ENCODE assay signal across 21 mouse cellular contexts in genomic region chr13:52602752-52603151, GRCm38 (mm10). TPM values are rescaled to one million over a fixed set of nuclear protein-coding genes. Genes with fewer than 3 reads are reported as not detected.
DNase-seq lines count a peak whose midpoint lies in the region; ATAC-seq lines count a peak whose summit lies in the region.
"Had no signal": no experiment of that assay in that cellular context is flagged by ENCODE, and none has a peak within 500 bp of the region (broad histone marks: within the 10 kb centered on the region; RNA-seq: fewer than 3 reads in every experiment).

No protein-coding gene starts in this region.

- no peaks in the 10 kb centered on the region for H3K36me3 ChIP-seq in heart, embryonic 12.5 days
- no peaks in the 10 kb centered on the region for H3K36me3 ChIP-seq in midbrain, embryonic 15.5 days (replicated peaks)
- no peaks in the 10 kb centered on the region for H3K36me3 ChIP-seq in hindbrain, embryonic 14.5 days (replicated peaks; ENCODE audit: control insufficient read depth, insufficient read depth)
- H3K36me3 ChIP-seq: embryonic facial prominence, embryonic 15.5 days; liver, embryonic 13.5 days; midbrain, embryonic 13.5 days; neural tube, embryonic 13.5 days had no signal

- no peak overlapping the region for H3K9ac ChIP-seq in heart, embryonic 12.5 days
- no peak overlapping the region for H3K9ac ChIP-seq in midbrain, embryonic 15.5 days
- H3K9ac ChIP-seq in hindbrain, embryonic 14.5 days: no peak overlapping the region
- H3K9ac ChIP-seq: embryonic facial prominence, embryonic 15.5 days; forebrain, postnatal 0 days; liver, embryonic 13.5 days; lung, embryonic 14.5 days; midbrain, embryonic 13.5 days; neural tube, embryonic 13.5 days had no signal

- ATAC-seq in heart, embryonic 12.5 days (ENCODE audit: insufficient number of reproducible peaks, low FRiP score): no peak
- 0 out of 2 replicates have a peak, but pooled peaks have one; percentile 19 for ATAC-seq in megakaryocyte, adult 5-6 weeks (ENCODE audit: poor library complexity, severe bottlenecking)
- ATAC-seq in midbrain, embryonic 15.5 days (replicated peaks): no peak
- ATAC-seq in hindbrain, embryonic 14.5 days (ENCODE audit: low FRiP score): no peak
- ATAC-seq: midbrain, embryonic 13.5 days had no signal

- peak overlapping the region; percentile 2; the same call in 1 of the 2 replicates for H3K27ac ChIP-seq in heart, embryonic 12.5 days (ENCODE audit: poor library complexity, severe bottlenecking)
- no peak overlapping the region for H3K27ac ChIP-seq in midbrain, embryonic 15.5 days
- no peak overlapping the region for H3K27ac ChIP-seq in hindbrain, embryonic 14.5 days
- H3K27ac ChIP-seq: embryonic facial prominence, embryonic 15.5 days; left cerebral cortex, adult 2 months; liver, embryonic 13.5 days; midbrain, embryonic 13.5 days; neural tube, embryonic 13.5 days had no signal

- H3K9me3 ChIP-seq in heart, embryonic 12.5 days (replicated peaks): no peaks in the 10 kb centered on the region
- H3K9me3 ChIP-seq in midbrain, embryonic 15.5 days: no peaks in the 10 kb centered on the region
- no peaks in the 10 kb centered on the region for H3K9me3 ChIP-seq in hindbrain, embryonic 14.5 days (ENCODE audit: control insufficient read depth, low read length)
- H3K9me3 ChIP-seq: embryonic facial prominence, embryonic 15.5 days; liver, embryonic 13.5 days; midbrain, embryonic 13.5 days; neural tube, embryonic 13.5 days had no signal

- intact Hi-C loops in heart, postnatal 36 days (cut with DNase I): no loop called here

- no peak overlapping the region for H3K4me2 ChIP-seq in heart, embryonic 12.5 days
- H3K4me2 ChIP-seq in midbrain, embryonic 15.5 days: no peak overlapping the region
- H3K4me2 ChIP-seq in hindbrain, embryonic 14.5 days (replicated peaks): no peak overlapping the region
- H3K4me2 ChIP-seq: embryonic facial prominence, embryonic 15.5 days; liver, embryonic 13.5 days; lung, embryonic 14.5 days; midbrain, embryonic 13.5 days; neural tube, embryonic 13.5 days had no signal

- no peaks in the 10 kb centered on the region for H3K27me3 ChIP-seq in heart, embryonic 12.5 days (replicated peaks)
- no peaks in the 10 kb centered on the region for H3K27me3 ChIP-seq in midbrain, embryonic 15.5 days (replicated peaks)
- no peaks in the 10 kb centered on the region for H3K27me3 ChIP-seq in hindbrain, embryonic 14.5 days (ENCODE audit: control insufficient read depth, insufficient read depth, low read length)
- H3K27me3 ChIP-seq: embryonic facial prominence, embryonic 15.5 days; liver, embryonic 13.5 days; midbrain, embryonic 13.5 days; neural tube, embryonic 13.5 days had no signal

- no peak overlapping the region for H3K4me3 ChIP-seq in heart, embryonic 12.5 days
- H3K4me3 ChIP-seq in midbrain, embryonic 15.5 days: no peak overlapping the region
- H3K4me3 ChIP-seq in hindbrain, embryonic 14.5 days (replicated peaks; ENCODE audit: low read length): no peak overlapping the region
- H3K4me3 ChIP-seq: embryonic facial prominence, embryonic 15.5 days; left cerebral cortex, adult 2 months; liver, embryonic 13.5 days; midbrain, embryonic 13.5 days; neural tube, embryonic 13.5 days had no signal

- DNase-seq in adrenal gland, adult 8-10 months: peak; percentile 16
- no peak for DNase-seq in adrenal gland, postnatal 25 days
- no peak for DNase-seq in heart, postnatal 36 days
- peak; percentile 9 for DNase-seq in MN1 (ENCODE audit: low spot score)
- no peak for DNase-seq in hindbrain, embryonic 14.5 days (ENCODE audit: low spot score)
- DNase-seq: cerebellum, adult 11 months; cerebellum, postnatal 10 days; forebrain, postnatal 0 days; kidney, adult 8-10 months; kidney, postnatal 14 days; liver, embryonic 13.5 days; lung, embryonic 14.5 days; lung, postnatal 36 days; thymus, postnatal 36 days had no signal

- peaks cover 23% of the 10 kb centered on the region for H3K4me1 ChIP-seq in heart, embryonic 12.5 days (replicated peaks)
- peaks cover 15% of the 10 kb centered on the region for H3K4me1 ChIP-seq in midbrain, embryonic 15.5 days
- no peaks in the 10 kb centered on the region; the same call in 1 of the 2 replicates for H3K4me1 ChIP-seq in hindbrain, embryonic 14.5 days (replicated peaks; ENCODE audit: control insufficient read depth, insufficient read depth, low read length)
- H3K4me1 ChIP-seq: embryonic facial prominence, embryonic 15.5 days; neural tube, embryonic 13.5 days had no signal

- 13% methylated on average over 4 of the region's 4 CpGs for WGBS in heart, embryonic 12.5 days
- 63% methylated on average over 4 of the region's 4 CpGs for WGBS in midbrain, embryonic 15.5 days
- WGBS in hindbrain, embryonic 14.5 days: 51% methylated on average over 4 of the region's 4 CpGs

RNA-seq across cellular contexts. Expression of gene Syk, which starts 19.8 kb away (rescaled TPM):
- total RNA-seq in adrenal gland, adult 8-10 months (2022): 1 to 10 TPM; 3.4 to 9.2 (median 7.4) TPM
- total RNA-seq in adrenal gland, postnatal 25 days (2021): 3.1 and 3.4 TPM in 2 replicates
- polyA plus RNA-seq in heart, embryonic 12.5 days (2016; fragmentation: Nextera tagmentation; extraction: Ambion mirVana): 8.7 and 8.8 TPM in 2 replicates
- 10 to 100 TPM; 18.9 to 19.5 TPM for total RNA-seq in heart, postnatal 36 days (2021)
- total RNA-seq in megakaryocyte, adult 5-6 weeks (2015): 87.8 and 90.2 TPM in 2 replicates
- total RNA-seq in megakaryocyte, adult 5-6 weeks (2017): 157 and 178 TPM in 2 replicates
- 1.4 and 1.8 TPM in 2 replicates for polyA plus RNA-seq in midbrain, embryonic 15.5 days (2015; fragmentation: Nextera tagmentation; extraction: Ambion mirVana)
- polyA plus RNA-seq in hindbrain, embryonic 14.5 days (2014; fragmentation: Nextera tagmentation; extraction: Ambion mirVana): 1.6 and 2.0 TPM in 2 replicates

Comparison
In these comparisons a context has a peak if more than half of its experiments do, and no peak if none do; other contexts are left out.
1. DNase-seq: peak in adrenal gland, adult 8-10 months (single experiment) and MN1 (single experiment); none in adrenal gland, postnatal 25 days (single experiment), heart, postnatal 36 days (0 of 2) and hindbrain, embryonic 14.5 days (single experiment).
2. RNA of gene Syk, which starts 19.8 kb away (total RNA-seq): 87.8 to 178 TPM in megakaryocyte, adult 5-6 weeks; 18.9 to 19.5 TPM in heart, postnatal 36 days, 3.4 to 9.2 TPM in adrenal gland, adult 8-10 months and 3.1 to 3.4 TPM in adrenal gland, postnatal 25 days; every median in the first group is over 4 times any median in the second.